Mouse (Mus musculus): Measurements from ENCODE around the gene 1190007I07Rik. TPM values are rescaled to one million over a fixed set of nuclear protein-coding genes. Genes with fewer than 3 reads are reported as not detected.

1190007I07Rik gene
- total and polyA plus RNA-seq, 3 experiments = 35.7 to 70.5 (median 53.6) TPM

GRCm38 (mm10) chr10:82636321-82636720 lies 13.3 kb upstream of the 1190007I07Rik start:
- Histone ChIP-seq H3K27ac (ENCODE audit: insufficient read depth, low read depth) (no peak overlapping the region), H3K9me3 (replicated peaks; ENCODE audit: low read length) (peaks cover 10% of the 10 kb centered on the region), H3K4me2 (ENCODE audit: insufficient read depth, low read depth, poor library complexity, severe bottlenecking) (no peak overlapping the region), H3K27me3 (replicated peaks) (no peaks in the 10 kb centered on the region), H3K9ac (ENCODE audit: insufficient read depth, low read depth) (no peak overlapping the region), H3K36me3 (replicated peaks in 1 of 2; ENCODE audit: control insufficient read depth in 1 of 2, insufficient read depth in 1 of 2, low read length in 1 of 2) (peaks cover 31 to 82% of the 10 kb centered on the region in 2 experiments), H3K79me2 (replicated peaks; ENCODE audit: control insufficient read depth, extremely low read depth, insufficient read depth, poor library complexity, severe bottlenecking) (peaks cover 21% of the 10 kb centered on the region), H3K4me1 (ENCODE audit: control insufficient read depth in 1 of 2, insufficient read depth in 2 of 2) (peaks cover 4 to 17% of the 10 kb centered on the region in 2 experiments; a peak in 2 of 4 replicates), H3K4me3 (replicated peaks in 1 of 3; ENCODE audit: low read depth in 2 of 3, low read length in 2 of 3, poor library complexity in 1 of 3) (no peak overlapping the region)
- dilution Hi-C loops (cut with MboI; ENCODE audit: extremely low pct_ligation_motif_present, extremely low pct_unique_long_range_greater_than_20kb, low sequenced_read_pairs) = no loop called here
- TF ChIP-seq RAD21 (IDR thresholded peaks at IDR 0.05; ENCODE audit: low read depth, low read length) = no peak
- TF ChIP-seq ZKSCAN1 (IDR thresholded peaks at IDR 0.05; ENCODE audit: borderline replicate concordance, low read depth, low read length) = no peak
- TF ChIP-seq TCF12 (IDR thresholded peaks at IDR 0.05; ENCODE audit: low read depth, low read length) = no peak
- no peak for TF ChIP-seq RCOR1 (conservative IDR thresholded peaks at IDR 0.05; ENCODE audit: low read depth, low read length)
- TF ChIP-seq CTCF (conservative IDR thresholded peaks at IDR 0.05 in 1 of 2, IDR thresholded peaks at IDR 0.05 in 1 of 2; ENCODE audit: low read depth in 2 of 2, low read length in 2 of 2) = no peak
- no peak for TF ChIP-seq MAZ (IDR thresholded peaks at IDR 0.05; ENCODE audit: low read depth, low read length)
- no peak for TF ChIP-seq ZC3H11A (IDR thresholded peaks at IDR 0.05; ENCODE audit: low read depth, low read length)
- TF ChIP-seq EP300 (IDR thresholded peaks at IDR 0.05; ENCODE audit: low read length) = no peak
- no peak for TF ChIP-seq SMC3 (IDR thresholded peaks at IDR 0.05; ENCODE audit: low read depth, low read length)
- TF ChIP-seq GABPA (IDR thresholded peaks at IDR 0.05; ENCODE audit: insufficient replicate concordance, low read depth, low read length) = no peak
- TF ChIP-seq MAX (IDR thresholded peaks at IDR 0.05; ENCODE audit: low read length) = no peak
- DNase-seq (ENCODE audit: extremely low read depth) = no peak
- in situ Hi-C loops (cut with MboI; ENCODE audit: low pct_ligation_motif_present, low pct_unique_long_range_greater_than_20kb, low sequenced_read_pairs) = no loop called here

DNA sequence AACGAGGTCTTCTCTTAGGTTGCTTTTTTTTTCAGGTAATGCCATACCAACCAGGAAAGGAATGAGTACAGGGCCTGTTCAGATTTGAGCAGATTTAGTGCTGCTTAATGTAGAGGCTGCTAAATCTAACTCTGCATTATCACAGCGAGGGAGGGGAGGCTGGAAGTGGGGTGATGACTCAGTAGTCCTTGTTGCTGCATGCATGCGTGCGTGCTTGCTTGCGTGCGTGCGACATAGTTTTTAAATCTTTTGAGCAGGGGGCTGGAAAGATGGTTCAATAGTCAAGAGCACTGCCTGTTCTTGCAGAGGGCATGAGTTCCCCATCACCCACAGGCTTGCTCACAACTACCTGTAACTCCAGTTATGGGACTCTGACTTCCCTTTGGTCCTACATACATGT lies 11.3 kb upstream of the 1190007I07Rik start:
- Histone ChIP-seq H3K9me3 (replicated peaks; ENCODE audit: low read length) (peaks cover 10% of the 10 kb centered on the region), H3K36me3 (replicated peaks in 1 of 2; ENCODE audit: control insufficient read depth in 1 of 2, insufficient read depth in 1 of 2, low read length in 1 of 2) (peaks cover 15 to 64% of the 10 kb centered on the region in 2 experiments), H3K27ac (ENCODE audit: insufficient read depth, low read depth) (no peak overlapping the region), H3K4me2 (ENCODE audit: insufficient read depth, low read depth, poor library complexity, severe bottlenecking) (no peak overlapping the region), H3K9ac (ENCODE audit: insufficient read depth, low read depth) (no peak overlapping the region), H3K79me2 (replicated peaks; ENCODE audit: control insufficient read depth, extremely low read depth, insufficient read depth, poor library complexity, severe bottlenecking) (peaks cover 34% of the 10 kb centered on the region), H3K27me3 (replicated peaks) (no peaks in the 10 kb centered on the region), H3K4me3 (replicated peaks in 1 of 3; ENCODE audit: low read depth in 2 of 3, low read length in 2 of 3, poor library complexity in 1 of 3) (no peak overlapping the region), H3K4me1 (ENCODE audit: control insufficient read depth in 1 of 2, insufficient read depth in 2 of 2) (peaks cover 4 to 21% of the 10 kb centered on the region in 2 experiments; a peak in 3 of 4 replicates)
- TF ChIP-seq KAT2A (IDR thresholded peaks at IDR 0.05; ENCODE audit: insufficient replicate concordance, low read length) = no peak
- TF ChIP-seq MAX (IDR thresholded peaks at IDR 0.05; ENCODE audit: low read length) = no peak
- TF ChIP-seq POLR2A (IDR thresholded peaks at IDR 0.05; ENCODE audit: low read depth, low read length) = no peak
- TF ChIP-seq POLR2AphosphoS2 (IDR thresholded peaks at IDR 0.05; ENCODE audit: low read depth, low read length) = no peak
- no peak for TF ChIP-seq MAZ (IDR thresholded peaks at IDR 0.05; ENCODE audit: low read depth, low read length)
- no peak for TF ChIP-seq MEF2A (IDR thresholded peaks at IDR 0.05; ENCODE audit: borderline replicate concordance, low read depth, low read length)
- no peak for TF ChIP-seq TCF12 (IDR thresholded peaks at IDR 0.05; ENCODE audit: low read depth, low read length)
- no peak for TF ChIP-seq ZNF384 (IDR thresholded peaks at IDR 0.05; ENCODE audit: low read depth, low read length)
- no peak for TF ChIP-seq SMC3 (IDR thresholded peaks at IDR 0.05; ENCODE audit: low read depth, low read length)
- no peak for TF ChIP-seq SIN3A (IDR thresholded peaks at IDR 0.05; ENCODE audit: low read length)
- TF ChIP-seq ZC3H11A (IDR thresholded peaks at IDR 0.05; ENCODE audit: low read depth, low read length) = no peak
- no peak for TF ChIP-seq TBP (conservative IDR thresholded peaks at IDR 0.05; ENCODE audit: low read depth, low read length)
- no peak for TF ChIP-seq ELF1 (IDR thresholded peaks at IDR 0.05; ENCODE audit: low read depth, low read length)
- TF ChIP-seq CTCF (conservative IDR thresholded peaks at IDR 0.05 in 1 of 2, IDR thresholded peaks at IDR 0.05 in 1 of 2; ENCODE audit: low read depth in 2 of 2, low read length in 2 of 2) = no peak
- TF ChIP-seq ZKSCAN1 (IDR thresholded peaks at IDR 0.05; ENCODE audit: borderline replicate concordance, low read depth, low read length) = no peak
- TF ChIP-seq ETS1 (conservative IDR thresholded peaks at IDR 0.05; ENCODE audit: low read depth, low read length) = no peak
- DNase-seq (ENCODE audit: extremely low read depth) = no peak
- dilution Hi-C loops (cut with MboI; ENCODE audit: extremely low pct_ligation_motif_present, extremely low pct_unique_long_range_greater_than_20kb, low sequenced_read_pairs) = no loop called here
- in situ Hi-C loops (cut with MboI; ENCODE audit: low pct_ligation_motif_present, low pct_unique_long_range_greater_than_20kb, low sequenced_read_pairs) = no loop called here

Data from CH12.LX (cell line).